Mouse (Mus musculus) ES-CJ7 (cell line): Measurements from ENCODE around the gene Slc22a2.
"Not testable (repeated sequence)": the region's sequence is repeated elsewhere in the genome, so short reads cannot be mapped to it uniquely, and the experiment has no call there.

ENCODE experiments used
- DNase-seq: peaks from one replicate; pipeline ENCODE4 v3.0.0; 2011; ENCODE audit warnings: low read depth, low spot score

Slc22a2 gene

GRCm38 (mm10) chr17:12630976-12631730 is 47.2 kb downstream of the Slc22a2 start:
- no peak for DNase-seq

- DNase-seq: no peak
These were observed 48.1 kb downstream of the Slc22a2 start for GRCm38 (mm10) chr17:12631771-12632600.

- DNase-seq: no peak
These were observed 50.9 kb downstream of the Slc22a2 start for GRCm38 (mm10) chr17:12634814-12635213.

- peak; percentile 11 for DNase-seq
These were observed 55.7 kb downstream of the Slc22a2 start for GRCm38 (mm10) chr17:12639585-12639984.

GRCm38 (mm10) chr17:12641087-12641486 is 57.2 kb downstream of the Slc22a2 start:
- DNase-seq: no peak

- DNase-seq: no peak
These were observed 61.5 kb downstream of the Slc22a2 start for GRCm38 (mm10) chr17:12645461-12645860.

DNA sequence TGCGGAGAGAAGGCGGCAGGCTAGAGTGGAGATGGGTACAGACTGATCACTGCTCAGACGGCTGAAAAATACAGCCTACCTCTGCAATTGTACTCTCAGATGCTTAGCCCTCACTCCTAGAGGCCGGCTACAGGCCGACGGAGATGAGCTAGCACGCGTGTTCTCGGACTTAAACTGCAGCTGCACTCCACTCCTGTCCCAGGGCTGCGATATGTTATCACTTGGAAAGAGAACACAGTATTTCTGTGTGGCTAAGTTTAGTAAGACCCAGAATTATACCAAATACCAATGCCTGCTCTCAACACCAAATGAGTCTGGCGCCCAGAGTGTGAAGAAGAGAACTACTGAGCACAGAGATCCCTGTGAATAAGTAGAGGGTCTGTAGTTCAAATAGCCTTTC is 68.7 kb downstream of the Slc22a2 start:
- no peak for DNase-seq

GRCm38 (mm10) chr17:12654061-12654460 is 70.1 kb downstream of the Slc22a2 start:
- DNase-seq: no peak

- DNase-seq: no peak
These were observed 71.9 kb downstream of the Slc22a2 start for GRCm38 (mm10) chr17:12655826-12656225.

DNA sequence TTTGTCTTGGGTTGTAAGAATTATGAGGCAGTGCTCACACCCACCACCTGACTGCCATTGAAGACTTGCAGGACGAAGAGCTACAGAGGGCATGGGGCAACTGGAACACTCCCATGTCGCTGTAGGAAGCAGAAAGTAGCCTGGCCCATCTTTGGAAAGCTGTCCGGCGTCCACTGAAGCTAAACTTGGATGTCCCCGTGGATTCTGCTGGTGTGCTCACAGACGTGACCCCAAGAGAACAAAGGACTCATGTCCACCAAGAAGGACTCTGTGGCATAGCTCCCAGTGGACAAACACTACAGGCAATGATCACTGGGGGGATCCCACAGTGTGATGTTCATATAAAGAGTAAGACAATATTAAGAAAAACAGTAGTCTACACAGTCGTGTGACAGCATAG is 74.9 kb downstream of the Slc22a2 start:
- no peak for DNase-seq

DNA sequence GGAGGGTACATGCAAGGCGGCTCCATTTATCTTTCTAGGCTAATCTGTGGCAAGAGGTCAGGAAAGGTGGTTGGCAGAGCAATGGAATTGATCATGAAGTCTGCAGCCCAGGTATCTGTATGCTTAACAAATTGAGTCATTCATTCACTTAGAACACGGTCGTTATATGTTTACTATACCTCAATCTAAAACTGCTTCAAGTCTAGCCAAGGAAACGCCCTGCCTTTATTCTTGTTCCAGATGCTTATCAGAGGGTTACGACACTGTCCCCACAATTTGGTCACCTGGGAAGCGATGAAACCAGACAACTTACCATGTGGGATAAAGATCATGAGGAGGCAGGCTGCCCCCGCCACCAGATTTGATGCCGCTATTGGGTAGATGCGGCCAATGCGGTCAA is 75.3 kb downstream of the Slc22a2 start:
- no peak for DNase-seq

DNA sequence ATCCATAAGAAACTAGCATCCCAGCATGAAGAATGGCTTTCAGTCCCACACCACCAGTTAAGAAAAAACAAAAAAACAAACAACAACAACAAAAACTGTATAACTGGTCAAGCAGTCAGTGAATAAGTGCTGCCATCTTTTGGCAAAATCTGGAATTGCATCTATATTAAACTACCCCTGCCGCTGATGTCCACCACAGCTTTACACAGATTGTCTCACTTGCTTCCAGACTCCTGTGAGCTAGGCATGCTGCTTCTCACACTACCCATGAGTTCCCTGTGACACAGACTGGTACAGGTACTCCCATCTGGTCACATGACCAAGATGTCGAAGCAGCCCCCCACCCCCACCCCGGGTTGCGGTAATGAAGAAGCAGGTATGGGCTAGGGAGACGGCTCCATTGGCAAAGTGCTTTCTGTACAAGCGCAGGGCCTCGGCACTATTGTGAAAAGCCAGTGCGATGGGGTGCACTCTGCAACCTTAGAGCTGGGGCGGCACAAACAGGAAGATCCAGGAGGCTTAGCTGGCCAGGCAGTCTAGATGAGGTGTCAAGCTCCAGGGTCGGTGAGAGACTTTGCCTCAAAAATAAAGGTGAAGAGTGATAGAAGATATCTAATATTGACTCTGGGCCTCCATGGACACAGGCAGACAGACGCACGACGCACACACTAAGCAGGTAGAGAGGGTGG is 76.8 kb downstream of the Slc22a2 start:
- peak; percentile 20 for DNase-seq

GRCm38 (mm10) chr17:12664156-12664555 is 80.2 kb downstream of the Slc22a2 start:
- DNase-seq: no peak

GRCm38 (mm10) chr17:12668478-12669362 is 84.8 kb downstream of the Slc22a2 start:
- DNase-seq: no peak

- DNase-seq: no peak
These were observed 85.4 kb downstream of the Slc22a2 start for GRCm38 (mm10) chr17:12669363-12669679.

DNA sequence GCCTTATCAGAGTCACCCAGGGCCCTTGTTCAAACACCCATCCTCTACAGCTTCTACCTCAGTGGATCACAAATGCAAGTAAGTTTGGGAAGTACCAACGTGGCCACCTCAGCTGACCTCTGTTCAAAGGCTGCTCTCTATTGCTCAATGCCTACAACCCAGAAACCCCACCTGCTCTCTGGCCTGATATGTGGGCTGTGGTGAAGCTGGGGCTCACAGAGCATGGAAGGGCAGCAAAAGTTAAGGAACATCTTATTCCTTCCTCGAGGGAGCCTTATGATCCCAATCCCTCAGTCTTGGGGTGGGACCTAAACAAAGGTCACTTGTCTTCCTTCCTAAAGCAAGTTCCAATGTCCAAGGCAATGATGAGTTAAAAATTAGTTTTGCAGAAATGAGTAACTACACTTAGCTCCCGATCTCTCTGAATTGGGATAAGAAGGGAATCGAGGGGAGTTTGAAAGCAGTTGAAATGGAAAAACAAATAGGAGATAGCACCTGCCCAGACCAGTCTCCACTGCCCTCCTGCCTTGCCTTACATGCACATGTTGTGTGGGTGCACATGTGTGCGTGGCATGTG is 87.2 kb downstream of the Slc22a2 start:
- no peak for DNase-seq

DNA sequence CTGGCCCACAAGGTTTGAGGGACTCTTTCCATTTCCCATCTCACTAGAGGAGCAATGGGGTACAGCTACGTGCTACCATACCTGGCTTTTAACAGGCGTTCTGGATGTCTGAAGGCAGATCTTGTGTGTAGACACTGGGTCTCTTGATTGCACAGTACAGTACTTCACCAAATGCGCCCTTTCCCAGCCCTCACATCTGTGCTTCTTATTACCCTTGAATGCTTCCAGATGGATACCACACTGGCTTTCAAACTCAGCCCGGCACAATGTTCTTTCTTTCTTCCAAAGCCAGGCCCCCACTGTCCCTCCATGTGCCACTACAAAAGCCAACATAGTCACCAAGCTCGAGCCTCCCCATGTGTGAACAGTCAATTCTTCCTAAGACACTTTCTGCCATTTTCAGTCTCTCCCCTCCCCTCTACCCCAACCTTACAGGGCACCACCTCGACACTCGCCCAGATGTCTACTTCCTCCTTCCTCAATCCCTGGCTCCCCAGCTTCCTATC is 88.4 kb downstream of the Slc22a2 start:
- no peak for DNase-seq

GRCm38 (mm10) chr17:12673871-12674270 is 89.9 kb downstream of the Slc22a2 start:
- no peak for DNase-seq

DNA sequence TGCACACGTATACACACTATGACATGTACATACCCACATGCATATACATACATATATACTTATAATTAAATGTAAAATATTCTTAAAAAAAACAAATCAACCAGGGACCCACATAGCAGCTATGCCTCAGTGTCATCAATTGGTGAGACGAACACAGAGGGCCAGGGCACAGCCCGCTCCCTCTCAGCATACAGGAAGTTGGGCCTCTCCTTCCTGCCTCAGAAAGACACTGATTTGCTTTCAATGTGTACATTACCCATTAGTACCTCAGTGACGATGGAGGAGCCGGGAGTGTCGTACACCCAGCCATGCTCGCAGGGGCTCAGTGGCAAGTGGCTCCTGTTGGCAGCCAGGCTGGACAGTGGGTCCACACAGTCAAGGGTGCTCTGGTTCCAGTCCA is 91.0 kb downstream of the Slc22a2 start:
- DNase-seq: not testable (repeated sequence)

DNA sequence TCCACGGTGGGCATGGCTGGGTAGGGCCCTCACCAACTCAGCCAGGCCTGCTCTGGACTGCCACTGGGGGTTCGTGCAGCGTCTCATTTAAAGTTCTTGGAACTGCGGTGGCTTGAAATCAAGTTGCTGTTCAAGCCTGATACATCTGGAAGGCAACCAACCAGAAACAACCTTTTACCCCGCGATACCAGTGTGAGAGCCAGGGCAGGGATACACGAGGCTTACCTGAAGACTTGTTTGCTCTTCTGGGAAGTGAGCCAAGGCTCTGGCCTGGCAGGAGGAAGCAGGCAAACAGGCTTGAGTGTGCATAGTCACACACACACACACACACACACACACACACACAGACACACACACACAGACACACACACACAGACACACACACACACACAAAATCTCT is 91.7 kb downstream of the Slc22a2 start, which contains the start of gene Slc22a1:
TSS of gene Slc22a1 (minus strand) at position 184 of the 400 bp plus-strand sequence.
- no peak for DNase-seq

- no peak for DNase-seq
These were observed 93.2 kb downstream of the Slc22a2 start for GRCm38 (mm10) chr17:12677139-12677538.
